ENCODE assay signal across 1 mouse cellular context in the genomic region with DNA sequence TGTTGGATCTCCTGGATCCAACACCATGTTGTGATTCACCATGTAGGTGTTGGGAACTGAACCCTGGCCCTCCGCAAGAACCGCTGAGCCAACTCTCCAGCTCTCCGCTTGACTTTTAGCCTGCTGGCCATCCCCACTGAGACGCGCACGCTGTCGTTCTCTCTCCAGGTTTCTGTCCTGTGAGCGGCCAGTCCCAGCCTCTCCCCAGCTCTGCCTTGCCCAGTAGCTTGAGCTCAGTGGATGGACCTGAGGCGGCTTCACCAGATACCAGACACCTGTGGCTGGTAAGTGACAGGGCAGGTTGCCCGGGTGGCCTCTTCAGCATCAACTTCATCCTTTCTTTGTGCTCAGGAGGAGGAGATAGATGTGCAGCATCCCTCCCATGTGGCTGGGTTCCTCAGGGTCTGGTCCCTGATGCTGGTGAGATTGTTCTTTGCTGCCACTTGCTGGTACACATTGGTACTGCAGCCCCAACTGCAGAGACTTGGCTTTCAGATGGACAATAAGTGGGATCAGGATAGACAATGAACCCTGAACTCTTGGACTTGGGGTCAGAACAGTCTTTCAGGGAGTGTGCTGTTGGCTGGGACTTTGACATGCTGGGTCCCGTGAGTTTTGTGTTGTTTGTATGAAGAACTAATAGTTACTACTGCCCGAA.
TF ChIP-seq lines count a peak whose summit lies in the region.

No protein-coding gene starts in this region.

TF ChIP-seq in CH12.LX, 34 proteins besides CTCF, POLR2A, EP300 and RAD21 (continued from another document):
- TF ChIP-seq MYC (IDR thresholded peaks at IDR 0.05; ENCODE audit: low read depth, low read length) (peak; percentile 81; the same call in 1 of the 2 replicates), ELF1 (IDR thresholded peaks at IDR 0.05; ENCODE audit: low read depth, low read length) (no peak), SMC3 (IDR thresholded peaks at IDR 0.05; ENCODE audit: low read depth, low read length) (peak; percentile 83), MAX (IDR thresholded peaks at IDR 0.05; ENCODE audit: low read length) (peak; percentile 34; the same call in 1 of the 2 replicates), ZNF384 (IDR thresholded peaks at IDR 0.05; ENCODE audit: low read depth, low read length) (peak; percentile 83), ZC3H11A (IDR thresholded peaks at IDR 0.05; ENCODE audit: low read depth, low read length) (no peak)
